Mouse (Mus musculus): ENCODE data around the gene Chst5. TPM values are rescaled to one million over a fixed set of nuclear protein-coding genes. Genes with fewer than 3 reads are reported as not detected.

The Chst5 gene
- polyA plus RNA-seq, 1 experiment, result 1.2 TPM

DNA sequence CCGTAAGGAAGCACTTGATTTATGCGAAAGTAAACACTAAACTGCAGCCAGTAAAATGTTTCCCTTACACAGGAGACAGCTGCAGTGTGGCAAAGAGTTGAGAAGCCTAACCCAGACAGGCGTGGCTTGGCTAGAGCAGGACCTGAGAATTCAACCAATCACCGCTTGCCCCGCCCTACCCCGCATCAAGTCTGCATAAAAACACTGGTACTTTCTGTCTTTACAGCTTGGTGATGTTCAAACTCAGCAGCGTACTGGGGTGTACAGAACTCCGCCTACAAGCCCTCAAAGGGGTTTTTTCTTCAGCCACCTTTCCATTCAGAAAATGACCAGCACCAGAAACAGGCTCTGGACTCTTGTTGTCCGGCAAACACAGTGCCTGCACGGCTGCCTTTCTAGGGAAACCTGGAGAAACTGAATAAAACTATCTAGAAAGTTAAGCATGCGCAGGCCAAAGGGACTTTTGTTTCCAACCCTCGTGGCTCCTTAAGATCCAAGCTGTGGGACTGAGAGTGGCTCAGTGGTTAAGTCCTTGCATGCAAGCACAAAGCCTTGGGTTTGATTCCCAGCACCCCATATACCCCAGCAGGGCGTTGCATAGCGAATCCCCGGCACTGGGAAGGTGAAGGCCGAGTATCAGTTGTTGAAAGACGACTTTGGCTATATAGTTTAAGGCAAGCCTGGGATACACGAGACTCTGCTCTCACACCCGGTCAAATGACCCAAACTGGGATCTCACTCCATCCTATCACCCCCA is 22.5 kb upstream of the Chst5 start:
- Histone ChIP-seq H3K4me3 (ENCODE audit: insufficient read depth, low read length) (peak overlapping the region; percentile 50), H3K4me1 (ENCODE audit: control insufficient read depth, insufficient read depth, low read length) (no peaks in the 10 kb centered on the region; the same call in 1 of the 2 replicates), H3K27ac (ENCODE audit: insufficient read depth, low read length) (no peak overlapping the region)
- TF ChIP-seq CTCF (IDR thresholded peaks at IDR 0.05; ENCODE audit: extremely low read depth, insufficient read depth, low read length) (no peak), POLR2A (IDR thresholded peaks at IDR 0.05; ENCODE audit: extremely low read depth, insufficient read depth, low read length) (no peak)

DNA sequence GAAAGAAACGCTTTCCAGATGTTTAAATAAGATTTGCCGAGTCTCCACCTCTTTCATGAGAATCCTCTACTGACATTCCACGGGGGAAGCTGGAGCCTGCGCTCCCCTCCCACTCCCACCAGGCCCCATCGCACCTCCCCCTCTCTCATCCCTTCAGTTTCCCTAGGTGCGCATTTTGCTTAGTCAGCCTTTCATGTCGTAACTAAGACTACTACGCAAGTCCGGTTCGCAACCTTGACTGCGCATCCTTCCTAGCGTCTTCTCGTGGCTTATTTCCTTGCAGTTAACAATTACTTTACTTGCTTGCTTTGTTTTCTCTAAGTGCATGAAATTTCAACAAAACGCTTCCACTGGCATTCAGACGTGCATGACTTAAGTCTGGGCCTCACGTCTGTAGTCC is 21.5 kb upstream of the Chst5 start:
- Histone ChIP-seq H3K4me3 (ENCODE audit: insufficient read depth, low read length) (no peak overlapping the region), H3K4me1 (ENCODE audit: control insufficient read depth, insufficient read depth, low read length) (no peaks in the 10 kb centered on the region; the same call in 1 of the 2 replicates), H3K27ac (ENCODE audit: insufficient read depth, low read length) (no peak overlapping the region)
- TF ChIP-seq POLR2A (IDR thresholded peaks at IDR 0.05; ENCODE audit: extremely low read depth, insufficient read depth, low read length) (no peak), CTCF (IDR thresholded peaks at IDR 0.05; ENCODE audit: extremely low read depth, insufficient read depth, low read length) (no peak)

DNA sequence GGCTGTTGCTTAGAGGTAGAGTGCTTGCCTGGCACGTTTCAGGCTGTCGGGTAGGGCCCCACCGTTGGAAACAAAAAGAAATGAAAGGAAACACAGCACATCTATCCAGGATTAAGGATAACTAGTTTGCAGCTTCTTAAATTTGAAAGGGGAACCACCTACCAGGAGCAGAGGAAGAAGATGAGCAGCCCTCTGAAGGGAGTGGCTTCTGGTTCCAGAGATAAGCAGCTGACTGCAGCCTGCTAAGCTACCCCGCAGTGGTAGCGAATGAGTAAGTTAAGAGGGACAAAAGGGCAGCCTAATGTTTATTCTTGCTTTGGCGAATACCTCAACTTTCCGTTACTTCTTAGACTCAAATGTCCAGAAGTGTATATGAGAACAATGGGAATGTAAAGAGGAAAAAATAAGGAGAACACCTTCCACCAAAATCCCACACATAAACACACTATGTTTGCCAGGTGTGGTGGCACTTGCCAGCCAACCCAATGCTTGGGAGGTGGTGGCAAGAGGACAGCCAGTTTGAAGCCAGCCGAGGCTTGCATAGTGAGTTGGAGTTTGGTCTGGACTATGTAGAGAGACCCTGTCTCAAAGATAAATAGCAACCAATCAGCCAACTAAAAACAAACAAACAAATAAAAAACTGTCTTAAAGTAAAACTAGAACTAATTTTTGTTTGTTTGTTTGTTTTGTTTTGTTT is 19.5 kb upstream of the Chst5 start:
- no peak overlapping the region for H3K27ac ChIP-seq (ENCODE audit: insufficient read depth, low read length)
- H3K4me1 ChIP-seq (ENCODE audit: control insufficient read depth, insufficient read depth, low read length), result no peaks in the 10 kb centered on the region; the same call in 1 of the 2 replicates
- H3K4me3 ChIP-seq (ENCODE audit: insufficient read depth, low read length), result no peak overlapping the region
- no peak for TF ChIP-seq POLR2A (IDR thresholded peaks at IDR 0.05; ENCODE audit: extremely low read depth, insufficient read depth, low read length)
- TF ChIP-seq CTCF (IDR thresholded peaks at IDR 0.05; ENCODE audit: extremely low read depth, insufficient read depth, low read length), result no peak

- Histone ChIP-seq H3K4me3 (ENCODE audit: insufficient read depth, low read length) (no peak overlapping the region), H3K27ac (ENCODE audit: insufficient read depth, low read length) (no peak overlapping the region), H3K4me1 (ENCODE audit: control insufficient read depth, insufficient read depth, low read length) (no peaks in the 10 kb centered on the region)
- TF ChIP-seq CTCF (IDR thresholded peaks at IDR 0.05; ENCODE audit: extremely low read depth, insufficient read depth, low read length) (no peak), POLR2A (IDR thresholded peaks at IDR 0.05; ENCODE audit: extremely low read depth, insufficient read depth, low read length) (no peak)
Measured at GRCm38 (mm10) chr8:111924976-111925375, 14.7 kb upstream of the Chst5 start.

DNA sequence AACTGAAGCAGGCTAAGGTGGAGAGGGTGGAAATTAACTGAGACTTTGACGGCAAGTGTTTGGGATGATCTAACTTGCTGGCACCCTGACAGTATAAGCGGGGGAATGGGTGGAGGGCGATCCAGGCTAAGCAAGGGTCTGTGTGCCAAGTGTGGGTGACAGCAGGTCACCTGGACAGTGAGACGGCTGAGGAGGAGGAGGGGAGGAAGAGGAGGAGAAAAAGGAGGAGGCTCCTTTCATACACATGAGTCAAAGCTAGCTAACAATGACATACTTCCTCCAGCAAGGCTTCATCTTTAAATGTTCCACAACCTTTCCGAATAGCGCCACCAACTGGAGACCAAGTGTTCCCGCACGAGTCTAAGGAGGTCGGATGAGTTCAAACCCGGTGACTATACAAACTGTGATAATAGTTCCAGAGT is 13.1 kb upstream of the Chst5 start:
- Histone ChIP-seq H3K4me3 (ENCODE audit: insufficient read depth, low read length) (peak overlapping the region; percentile 58), H3K4me1 (ENCODE audit: control insufficient read depth, insufficient read depth, low read length) (no peaks in the 10 kb centered on the region), H3K27ac (ENCODE audit: insufficient read depth, low read length) (no peak overlapping the region)
- peak; percentile 64 for TF ChIP-seq CTCF (IDR thresholded peaks at IDR 0.05; ENCODE audit: extremely low read depth, insufficient read depth, low read length)
- TF ChIP-seq POLR2A (IDR thresholded peaks at IDR 0.05; ENCODE audit: extremely low read depth, insufficient read depth, low read length), result no peak

- Histone ChIP-seq H3K4me3 (ENCODE audit: insufficient read depth, low read length) (no peak overlapping the region), H3K27ac (ENCODE audit: insufficient read depth, low read length) (no peak overlapping the region), H3K4me1 (ENCODE audit: control insufficient read depth, insufficient read depth, low read length) (no peaks in the 10 kb centered on the region)
- TF ChIP-seq CTCF (IDR thresholded peaks at IDR 0.05; ENCODE audit: extremely low read depth, insufficient read depth, low read length), result no peak
- no peak for TF ChIP-seq POLR2A (IDR thresholded peaks at IDR 0.05; ENCODE audit: extremely low read depth, insufficient read depth, low read length)
Measured at GRCm38 (mm10) chr8:111920971-111921370, 10.7 kb upstream of the Chst5 start.

GRCm38 (mm10) chr8:111919663-111920062 is 9.4 kb upstream of the Chst5 start:
- Histone ChIP-seq H3K27ac (ENCODE audit: insufficient read depth, low read length) (no peak overlapping the region), H3K4me1 (ENCODE audit: control insufficient read depth, insufficient read depth, low read length) (no peaks in the 10 kb centered on the region), H3K4me3 (ENCODE audit: insufficient read depth, low read length) (no peak overlapping the region)
- no peak for TF ChIP-seq POLR2A (IDR thresholded peaks at IDR 0.05; ENCODE audit: extremely low read depth, insufficient read depth, low read length)
- 0 out of 2 replicates have a peak, but pooled peaks have one; percentile 4 for TF ChIP-seq CTCF (IDR thresholded peaks at IDR 0.05; ENCODE audit: extremely low read depth, insufficient read depth, low read length)

- Histone ChIP-seq H3K4me3 (ENCODE audit: insufficient read depth, low read length) (no peak overlapping the region), H3K27ac (ENCODE audit: insufficient read depth, low read length) (no peak overlapping the region), H3K4me1 (ENCODE audit: control insufficient read depth, insufficient read depth, low read length) (no peaks in the 10 kb centered on the region)
- TF ChIP-seq POLR2A (IDR thresholded peaks at IDR 0.05; ENCODE audit: extremely low read depth, insufficient read depth, low read length), result no peak
- TF ChIP-seq CTCF (IDR thresholded peaks at IDR 0.05; ENCODE audit: extremely low read depth, insufficient read depth, low read length), result peak; percentile 34
Measured at GRCm38 (mm10) chr8:111912860-111913432, 2.7 kb upstream of the Chst5 start.

DNA sequence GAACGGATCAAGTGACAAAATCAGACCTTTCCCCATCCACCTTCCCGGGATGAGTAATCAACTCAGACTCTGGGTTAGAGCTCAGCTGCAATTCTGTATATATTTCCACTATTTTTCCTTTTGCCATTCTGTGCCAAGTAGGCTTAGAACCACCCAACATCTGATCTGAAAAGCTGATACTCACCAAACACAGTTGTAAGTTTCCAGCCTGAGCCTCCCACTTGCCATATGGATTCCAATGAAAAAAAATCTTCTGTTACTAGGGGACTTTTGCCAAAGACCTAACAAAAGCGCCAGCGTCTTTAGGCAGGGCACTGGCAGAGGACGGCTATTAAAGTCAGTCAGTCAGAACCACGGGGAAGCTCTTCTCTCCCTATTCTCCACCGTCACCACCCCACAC is 1.3 kb upstream of the Chst5 start:
- H3K4me1 ChIP-seq (ENCODE audit: control insufficient read depth, insufficient read depth, low read length), result no peaks in the 10 kb centered on the region
- TF ChIP-seq POLR2A (IDR thresholded peaks at IDR 0.05; ENCODE audit: extremely low read depth, insufficient read depth, low read length), result no peak
- TF ChIP-seq CTCF (IDR thresholded peaks at IDR 0.05; ENCODE audit: extremely low read depth, insufficient read depth, low read length), result no peak
- H3K27ac ChIP-seq (ENCODE audit: insufficient read depth, low read length), result no peak overlapping the region
- no peak overlapping the region for H3K4me3 ChIP-seq (ENCODE audit: insufficient read depth, low read length)
